Mouse (Mus musculus): ENCODE data around the gene Camk1d.

DNA sequence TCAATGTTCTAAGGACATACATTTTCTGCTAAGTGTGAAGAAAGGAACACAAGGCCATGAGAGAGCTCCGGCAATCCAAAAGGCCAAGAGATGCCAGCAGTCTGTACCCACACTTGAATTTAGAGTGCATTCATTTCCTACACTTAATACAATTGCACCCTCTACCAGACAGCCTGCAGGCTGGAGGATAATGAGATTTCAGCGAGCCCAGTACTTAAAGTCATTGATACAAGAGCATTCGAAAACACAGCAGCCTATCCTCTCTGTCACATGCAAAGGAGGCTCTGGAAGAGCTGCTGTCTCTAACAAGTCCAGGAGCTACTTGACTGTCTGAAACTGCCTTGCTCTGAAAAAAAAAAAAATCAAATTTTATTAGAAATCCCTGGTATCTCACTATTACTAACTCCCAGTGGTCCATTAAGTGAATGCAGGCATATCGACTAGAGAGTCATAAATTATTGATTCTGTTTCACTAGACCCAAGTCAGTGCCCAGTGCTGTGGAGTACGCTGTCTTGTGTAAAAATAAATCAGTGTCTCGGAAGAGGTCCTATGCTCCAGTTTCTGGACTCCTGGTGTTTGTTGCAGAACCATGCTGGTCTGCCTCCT lies 336.1 kb downstream of the Camk1d start:
- no peak for TF ChIP-seq ZC3H11A (IDR thresholded peaks at IDR 0.05; ENCODE audit: borderline replicate concordance, low read depth, low read length)
- no peak for TF ChIP-seq CHD2 (IDR thresholded peaks at IDR 0.05; ENCODE audit: low read depth, low read length)
- TF ChIP-seq HCFC1 (IDR thresholded peaks at IDR 0.05; ENCODE audit: borderline replicate concordance, insufficient read depth, low read length), result no peak
- no peak for TF ChIP-seq MAFK (IDR thresholded peaks at IDR 0.05; ENCODE audit: insufficient read depth, low read depth, low read length)
